Mouse (Mus musculus): ENCODE measurements around the gene Fto.

DNA sequence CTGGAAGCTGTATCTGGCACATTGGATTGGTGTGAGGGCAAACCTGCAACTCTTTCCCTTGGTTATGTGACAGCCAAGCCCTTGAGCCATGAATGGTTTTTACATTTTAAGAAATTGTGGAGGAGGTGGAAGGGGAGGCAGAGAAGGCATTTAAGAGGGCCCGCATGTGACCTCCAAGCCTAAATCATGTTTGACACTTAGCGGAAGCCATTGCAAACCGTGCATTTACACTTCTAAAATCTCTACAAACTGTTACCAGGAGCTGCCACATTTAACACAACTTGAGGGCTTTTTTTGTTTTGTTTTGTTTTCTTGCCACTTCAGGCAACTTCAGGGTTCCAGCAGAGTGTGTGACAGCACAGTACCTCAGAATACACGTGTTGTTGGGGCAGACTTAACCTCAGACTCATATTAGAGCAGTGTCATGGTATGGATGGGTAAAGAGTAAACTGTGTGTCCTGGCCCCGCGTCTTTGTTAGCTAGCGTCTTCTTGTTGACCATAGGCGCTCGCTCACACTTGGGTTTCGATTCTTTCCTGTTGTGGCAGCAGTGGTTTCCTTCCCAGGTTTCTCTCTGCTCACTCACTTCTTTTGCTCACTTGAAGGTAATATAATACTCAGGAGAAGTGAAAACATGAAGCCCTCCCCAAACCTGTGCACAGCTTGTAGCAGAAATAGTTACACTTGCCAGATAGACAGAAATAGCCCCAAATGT is 47.5 kb downstream of the Fto start:
- no peak for TF ChIP-seq GATA1 (IDR thresholded peaks at IDR 0.05; ENCODE audit: borderline replicate concordance, low read length)
- no peak for TF ChIP-seq CTCF (IDR thresholded peaks at IDR 0.05; ENCODE audit: low read depth, low read length)
- no peak for TF ChIP-seq GATA2 (IDR thresholded peaks at IDR 0.05; ENCODE audit: borderline replicate concordance, low read depth, low read length)
- no peak for TF ChIP-seq TAL1 (conservative IDR thresholded peaks at IDR 0.05; ENCODE audit: low read depth, low read length)

All from G1E (cell line).